Mouse (Mus musculus) CD4-positive, CD25-positive, alpha-beta regulatory T cell, adult 2 months (primary cell): Measurements from ENCODE around the gene Ap5z1.

Source experiments
- DNase-seq: peaks from one replicate; pipeline ENCODE4 v3.0.0-alpha.2; 2012; ENCODE audit warnings: low read depth, low spot score

Ap5z1 gene

GRCm38 (mm10) chr5:142439911-142440432 lies 23.8 kb upstream of the Ap5z1 start:
- peak; percentile 59 for DNase-seq

- DNase-seq: peak; percentile 92
Observed at GRCm38 (mm10) chr5:142440451-142441147, 23.1 kb upstream of the Ap5z1 start.

DNA sequence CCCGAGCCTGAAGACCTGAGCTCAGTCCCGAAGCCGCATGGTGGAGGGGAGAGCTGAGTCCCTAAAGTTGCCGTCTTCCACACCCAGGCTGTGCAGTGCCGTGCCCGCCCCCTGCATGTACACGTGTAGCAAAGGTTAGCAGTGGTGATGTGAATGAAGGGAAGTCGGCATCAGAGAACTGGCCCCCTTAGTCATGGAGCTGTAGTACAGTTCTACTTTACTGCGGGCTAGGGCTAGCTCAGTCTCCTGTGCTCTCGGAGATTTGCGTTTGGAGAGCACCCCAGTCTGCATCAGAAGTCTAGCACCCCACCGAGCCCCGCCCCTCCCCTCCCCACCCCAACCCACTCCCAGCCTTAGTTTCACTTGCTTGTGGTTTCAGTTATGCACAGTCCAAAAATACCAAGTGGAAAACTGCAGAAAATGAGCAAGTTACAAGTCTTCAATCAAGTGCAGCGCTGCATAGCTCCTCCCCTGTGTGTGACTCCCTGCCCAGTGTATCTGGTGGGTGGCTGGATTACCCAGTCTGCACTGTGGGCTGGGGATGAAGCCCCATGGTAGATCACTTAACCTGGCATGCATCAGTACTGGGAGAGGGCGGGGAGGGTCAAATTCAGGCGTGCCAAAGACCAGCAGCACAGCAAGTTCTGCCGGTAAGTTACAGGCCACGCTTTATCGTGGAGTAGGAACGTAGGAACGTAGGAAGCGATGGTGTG lies 22.3 kb upstream of the Ap5z1 start:
- peak; percentile 72 for DNase-seq

GRCm38 (mm10) chr5:142442045-142442440 lies 21.7 kb upstream of the Ap5z1 start:
- peak; percentile 48 for DNase-seq

GRCm38 (mm10) chr5:142443514-142443913 lies 20.2 kb upstream of the Ap5z1 start:
- DNase-seq: no peak

DNA sequence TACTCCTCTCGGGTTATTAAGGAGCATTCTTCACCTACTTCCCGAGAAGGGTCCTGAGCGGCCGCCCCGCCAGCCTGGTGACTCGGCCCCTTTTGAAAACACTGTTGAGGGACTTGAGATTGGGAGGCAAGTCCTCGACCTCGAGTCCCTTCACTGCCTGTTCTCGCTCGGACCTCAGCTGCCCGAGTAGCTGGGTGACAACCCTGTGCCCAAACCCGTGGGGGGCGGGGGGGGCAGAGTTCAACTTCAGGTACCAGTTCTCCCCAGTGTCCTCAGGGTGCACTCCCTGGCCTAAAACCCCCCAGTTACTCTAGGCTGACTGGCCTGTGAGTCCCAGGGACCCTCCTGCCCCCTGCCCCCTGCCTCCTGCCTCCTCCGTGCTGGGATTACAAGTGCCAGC lies 19.8 kb upstream of the Ap5z1 start:
- no peak for DNase-seq

- DNase-seq: peak; percentile 51
Observed at GRCm38 (mm10) chr5:142444791-142445531, 18.8 kb upstream of the Ap5z1 start.

GRCm38 (mm10) chr5:142445709-142446108 lies 18.0 kb upstream of the Ap5z1 start:
- peak; percentile 39 for DNase-seq

- DNase-seq: peak; percentile 95
Observed at GRCm38 (mm10) chr5:142448076-142448475, 15.7 kb upstream of the Ap5z1 start.

DNA sequence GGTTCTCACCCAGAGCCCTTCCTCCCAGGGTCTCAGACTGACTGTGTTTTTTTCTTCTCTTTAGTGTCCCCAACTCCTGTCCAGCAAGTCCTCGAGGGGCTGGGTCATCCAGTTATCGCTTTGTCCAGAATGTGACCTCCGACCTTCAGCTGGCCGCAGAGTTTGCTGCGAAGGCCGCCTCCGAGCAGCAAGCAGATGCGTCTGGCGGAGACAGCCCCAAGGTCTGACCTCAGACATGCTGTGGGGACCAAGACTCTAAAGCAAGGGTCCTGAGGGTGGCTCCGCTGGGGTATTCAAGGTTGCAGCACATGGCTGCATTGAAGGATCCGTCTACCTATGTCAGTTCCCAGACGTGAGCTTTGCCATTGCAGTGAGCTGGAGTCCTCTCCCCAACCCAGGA lies 15.1 kb upstream of the Ap5z1 start:
- no peak for DNase-seq

GRCm38 (mm10) chr5:142450846-142451245 lies 12.9 kb upstream of the Ap5z1 start:
- no peak for DNase-seq

- no peak for DNase-seq
Observed at GRCm38 (mm10) chr5:142451759-142452158, 12.0 kb upstream of the Ap5z1 start.

DNA sequence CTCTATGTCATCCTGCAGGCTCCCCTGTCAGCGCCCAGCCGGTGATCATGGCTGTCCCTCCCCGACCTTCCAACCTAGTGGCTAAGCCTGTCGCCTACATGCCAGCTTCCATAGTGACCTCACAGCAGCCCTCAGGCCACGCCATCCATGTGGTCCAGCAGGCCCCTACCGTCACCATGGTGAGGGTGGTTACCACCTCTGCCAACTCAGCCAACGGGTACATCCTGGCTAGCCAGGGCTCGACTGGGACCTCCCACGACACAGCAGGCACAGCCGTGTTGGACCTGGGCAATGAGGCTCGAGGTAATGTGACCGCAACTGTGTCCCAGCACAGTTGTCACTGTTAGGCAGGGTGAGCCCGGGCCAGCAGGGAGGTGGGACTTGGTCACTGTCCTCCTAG lies 10.0 kb upstream of the Ap5z1 start:
- no peak for DNase-seq

DNA sequence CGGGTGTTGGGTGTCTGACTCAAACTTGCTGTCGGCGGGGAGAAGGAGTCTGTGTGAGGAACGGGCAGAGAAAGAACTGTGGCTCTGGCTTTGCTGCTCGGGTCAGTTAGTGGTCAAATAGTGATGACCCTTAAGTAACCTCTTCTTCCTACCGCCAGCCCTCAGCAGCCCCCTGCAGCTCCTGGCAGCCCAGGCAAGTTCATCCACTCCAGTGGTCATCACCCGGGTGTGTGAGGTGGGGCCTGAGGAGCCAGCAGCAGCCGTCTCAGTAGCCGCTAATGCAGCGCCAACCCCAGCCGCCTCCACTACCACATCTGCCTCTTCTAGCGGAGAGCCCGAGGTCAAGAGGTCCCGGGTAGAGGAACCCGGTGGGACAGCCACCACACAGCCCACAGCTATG lies 7.4 kb upstream of the Ap5z1 start:
- no peak for DNase-seq

DNA sequence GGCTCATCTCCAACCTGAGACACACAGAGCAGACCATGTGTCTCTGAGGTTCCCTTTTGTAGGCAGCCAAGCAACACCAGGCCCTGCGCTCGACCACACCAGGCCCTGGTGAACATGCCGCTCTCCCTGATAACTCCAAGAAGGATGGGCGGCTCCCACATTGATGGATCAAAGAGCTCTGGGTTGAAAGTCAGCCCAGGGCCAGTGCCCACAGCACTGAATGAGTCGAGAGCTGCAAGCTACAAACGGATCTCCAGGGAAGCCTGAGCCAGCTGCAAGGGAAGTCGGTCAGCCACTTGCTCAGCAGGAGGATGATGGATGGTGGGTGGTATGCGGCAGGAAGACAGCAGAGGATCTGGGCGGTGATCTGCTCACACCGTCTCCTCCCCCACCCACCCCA lies 6.4 kb upstream of the Ap5z1 start:
- DNase-seq: no peak

DNA sequence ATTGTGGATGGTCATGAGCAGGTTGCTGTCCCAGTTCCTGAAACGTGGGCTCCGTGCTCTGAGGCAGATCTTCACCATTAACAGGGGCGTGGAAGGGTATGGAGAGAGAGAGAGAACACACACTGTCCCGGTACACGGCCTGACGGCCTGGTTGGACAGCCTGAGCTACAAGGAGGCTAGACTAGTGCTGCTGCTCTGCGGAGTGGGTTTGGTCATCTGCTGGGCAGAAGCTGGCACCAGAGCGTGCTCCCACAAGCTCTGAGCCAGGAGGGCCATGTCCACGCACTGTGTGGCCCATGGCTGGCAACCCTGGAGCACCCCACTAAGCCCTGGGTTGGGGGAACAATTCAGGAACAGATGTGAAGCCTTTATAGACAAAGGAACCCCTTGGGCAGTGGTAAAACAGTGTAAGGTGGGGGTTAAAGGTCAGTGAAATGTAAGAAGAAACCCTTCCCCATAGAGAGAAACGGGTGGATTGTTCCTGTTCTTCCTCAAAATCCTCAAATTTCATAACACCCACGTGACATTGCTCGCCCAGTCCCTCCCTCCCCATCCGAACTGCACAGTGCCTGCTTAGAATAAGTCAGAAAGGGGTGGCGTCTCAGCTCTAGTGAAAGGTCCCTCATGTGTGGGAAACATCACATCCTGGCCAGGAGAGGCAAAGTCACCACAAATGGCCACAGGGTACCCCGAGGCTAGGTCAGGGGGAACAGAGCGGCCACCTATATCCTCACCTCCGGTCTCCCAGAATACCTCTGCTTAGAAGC lies 4.8 kb upstream of the Ap5z1 start:
- DNase-seq: no peak

DNA sequence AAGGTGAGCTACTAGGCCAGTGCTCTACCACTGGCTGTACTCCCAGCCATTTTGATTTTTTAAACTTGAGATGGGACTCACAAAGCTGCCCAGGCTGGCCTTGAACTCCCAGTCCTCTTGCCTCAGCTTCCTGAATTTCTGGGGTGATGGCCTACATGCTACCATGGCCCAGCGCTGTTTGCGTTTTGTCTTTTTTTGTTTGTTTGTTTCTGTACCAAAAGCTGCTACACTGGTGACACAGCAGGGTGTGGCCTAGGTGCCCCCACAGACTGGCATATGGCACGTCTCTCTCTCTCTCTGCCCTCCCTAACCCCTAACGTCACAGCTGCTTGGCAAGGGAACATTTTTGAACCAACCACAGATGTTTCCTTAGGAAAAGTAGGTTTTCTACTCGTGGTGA lies 3.9 kb upstream of the Ap5z1 start:
- DNase-seq: no peak

DNA sequence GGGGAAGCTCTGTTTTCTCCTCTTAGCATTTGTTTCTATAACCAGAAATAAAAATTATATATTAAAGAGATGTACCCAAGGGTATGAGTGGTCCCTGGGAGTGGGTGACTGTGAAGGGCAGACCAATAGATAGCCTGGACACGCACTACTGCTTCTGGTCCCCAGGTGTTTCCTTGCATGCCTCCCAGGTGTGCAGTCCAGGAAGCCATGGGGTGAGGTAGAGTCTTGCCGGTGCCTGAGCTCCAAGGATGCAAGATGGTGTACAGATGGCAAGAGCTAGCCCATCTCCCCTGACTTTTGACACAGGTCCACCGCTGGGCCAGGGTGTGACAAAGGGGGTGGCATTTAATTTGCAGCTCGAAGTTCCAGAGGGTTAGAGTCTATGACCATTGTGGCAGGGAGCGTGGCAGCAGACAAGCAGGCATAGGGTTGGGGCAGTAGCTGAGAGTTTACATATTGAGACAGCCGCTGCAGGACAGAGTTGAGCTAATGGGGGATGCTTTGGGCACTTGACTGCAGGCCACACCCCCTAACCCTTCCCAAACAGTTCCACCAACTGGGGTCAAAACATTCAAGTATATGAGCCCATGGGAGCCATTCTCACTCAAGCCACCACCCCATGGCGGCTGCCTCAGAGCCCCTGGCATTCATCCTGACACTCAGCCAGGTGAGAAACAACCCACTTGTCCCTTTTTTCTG lies 1.7 kb upstream of the Ap5z1 start:
- no peak for DNase-seq

DNA sequence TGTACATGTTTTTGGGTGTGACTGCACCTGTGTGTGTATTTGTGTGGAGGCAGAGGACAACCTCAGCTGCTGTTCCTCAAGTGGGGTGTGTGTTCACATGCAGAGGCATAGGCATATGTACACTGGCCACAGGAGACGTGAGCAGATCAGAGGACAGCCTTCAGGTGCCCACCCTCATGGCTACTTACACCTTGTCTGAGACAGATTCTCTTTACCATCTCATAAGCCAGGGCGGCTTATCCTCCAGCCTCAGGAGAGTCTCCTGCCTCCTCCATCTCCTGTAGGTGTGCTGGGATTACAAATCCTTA lies 1.1 kb upstream of the Ap5z1 start:
- no peak for DNase-seq

DNA sequence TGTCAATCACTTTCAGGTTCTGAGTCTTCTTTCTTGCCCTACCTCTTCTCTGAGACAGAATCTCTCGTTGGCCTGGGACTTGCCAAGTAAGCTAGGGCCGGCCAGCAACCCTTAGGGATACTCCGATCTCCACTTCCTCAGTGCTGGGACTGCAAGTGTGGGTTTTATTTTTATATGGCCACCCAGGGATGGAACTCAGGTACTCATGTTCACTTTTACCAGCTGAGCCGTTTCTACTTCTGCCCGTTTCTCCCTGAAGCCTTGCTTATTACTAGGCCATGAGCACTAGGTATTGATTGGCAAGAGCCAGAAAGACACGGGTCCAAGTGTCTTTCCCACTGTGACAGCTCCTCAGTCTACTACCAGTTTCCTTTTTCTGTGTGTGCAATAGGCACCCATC lies 733 bp upstream of the Ap5z1 start:
- DNase-seq: no peak

DNA sequence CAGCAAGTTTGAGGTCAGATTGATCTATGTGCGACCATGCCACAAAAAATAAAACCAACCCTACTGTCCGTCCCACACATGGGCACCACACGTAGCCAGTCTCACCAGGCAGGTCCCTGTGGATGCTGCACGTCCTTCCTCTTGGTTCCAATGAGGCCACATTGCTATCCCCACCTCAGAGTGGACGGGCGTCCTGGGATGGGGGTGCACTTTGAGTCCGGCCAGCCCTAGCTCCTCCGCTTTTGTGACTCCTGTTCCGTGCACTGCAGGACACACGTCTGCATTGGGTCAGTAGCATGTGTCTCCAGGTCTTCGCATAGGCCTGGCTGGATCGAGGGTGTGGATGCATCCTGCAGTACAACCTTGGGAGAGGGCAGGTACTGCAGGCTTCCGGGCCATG lies 4.6 kb downstream of the Ap5z1 start:
- no peak for DNase-seq
